Mouse (Mus musculus): ENCODE results near the gene Ephb1.

- no peak for TF ChIP-seq MAX (IDR thresholded peaks at IDR 0.05)
- TF ChIP-seq CTCF (IDR thresholded peaks at IDR 0.05; ENCODE audit: control insufficient read depth, insufficient read depth, insufficient read length): no peak
- TF ChIP-seq USF1 (IDR thresholded peaks at IDR 0.05; ENCODE audit: low read depth): no peak
- no peak for TF ChIP-seq MYOD1 (IDR thresholded peaks at IDR 0.05; ENCODE audit: control insufficient read depth, insufficient read length, low read depth)
- no peak for TF ChIP-seq CEBPB (IDR thresholded peaks at IDR 0.05; ENCODE audit: low read depth)
- TF ChIP-seq FOSL1 (IDR thresholded peaks at IDR 0.05; ENCODE audit: insufficient read depth, low read length, poor library complexity, severe bottlenecking): no peak
- no peak for TF ChIP-seq MYOG (IDR thresholded peaks at IDR 0.05; ENCODE audit: control insufficient read depth, extremely low read depth, insufficient read length)
These were observed 16.7 kb upstream of the Ephb1 start for GRCm38 (mm10) chr9:102371036-102371770.
